Mouse (Mus musculus) B cell, adult 2 months (primary cell): Measurements from ENCODE around the gene Vmn1r18.
"Not testable (repeated sequence)": the region's sequence is repeated elsewhere in the genome, so short reads cannot be mapped to it uniquely, and the experiment has no call there.

ENCODE experiments used
- DNase-seq, 2 experiments: peaks; one replicate each; pipeline ENCODE4 v3.0.0; 2022

The Vmn1r18 gene

GRCm38 (mm10) chr6:57395683-57396082 is at the start of gene Vmn1r18:
Vmn1r18 (minus strand) TSS chr6:57395783.
- DNase-seq, result no peak

DNA sequence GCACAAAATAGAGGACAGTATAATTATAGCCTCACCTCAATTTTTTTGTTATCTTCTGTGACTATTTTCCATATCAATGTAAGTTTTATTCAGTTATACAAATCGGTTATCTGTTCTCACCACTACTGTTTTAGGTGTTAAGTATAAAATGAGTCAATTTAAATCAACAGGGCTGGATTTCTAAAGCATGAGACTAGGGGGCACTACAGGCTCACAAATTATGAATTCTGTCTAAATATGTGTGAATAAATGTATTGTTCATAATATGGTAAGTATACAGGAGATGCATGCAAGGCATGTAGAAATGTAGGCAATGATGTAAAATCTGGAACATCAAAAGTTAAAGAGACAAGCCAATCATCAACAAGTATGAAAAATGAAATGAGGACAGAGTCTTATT is 35.6 kb upstream of the Vmn1r18 start:
- DNase-seq, result peak; percentile 14 to 20

DNA sequence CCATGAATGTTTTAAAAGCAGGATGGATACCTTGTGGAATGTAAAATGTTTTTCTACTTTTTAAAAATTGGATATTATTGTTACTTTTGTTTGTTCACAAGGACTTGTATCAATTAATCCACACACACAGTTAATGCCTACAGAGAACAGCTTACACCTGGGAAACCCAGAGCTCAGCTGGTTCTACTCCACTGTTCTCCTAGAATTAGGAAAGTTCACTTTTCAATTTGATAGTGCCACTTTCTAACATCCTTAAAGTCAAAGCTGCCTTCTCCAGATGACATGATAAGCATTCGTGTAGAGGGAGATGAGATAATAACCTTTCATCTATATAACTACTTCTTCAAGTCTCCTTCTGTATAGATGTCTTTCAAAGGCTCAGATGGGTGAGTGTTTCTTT is 33.0 kb upstream of the Vmn1r18 start, which contains the start of gene Vmn1r20:
Vmn1r20 (plus strand) TSS at position 301 of the 400 bp plus-strand sequence.
- DNase-seq, result no peak

DNA sequence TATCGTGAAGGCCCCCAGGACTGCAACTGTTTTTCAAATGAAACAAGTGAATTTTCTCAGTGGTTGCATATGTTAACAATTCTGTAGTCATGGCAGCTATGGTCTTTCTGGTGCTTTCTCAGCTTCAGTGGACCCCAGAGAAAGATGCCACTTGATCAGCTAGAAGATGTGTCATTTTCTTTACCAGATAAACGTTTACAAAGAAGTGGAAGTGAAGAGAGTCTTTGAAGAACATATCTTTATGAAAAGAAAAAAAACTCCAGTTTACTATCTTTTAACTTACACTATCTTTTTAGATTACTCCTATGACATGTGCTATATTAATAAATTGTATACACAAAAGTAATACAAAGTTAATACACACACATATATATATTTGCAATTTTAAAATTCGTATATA is 7.9 kb upstream of the Vmn1r18 start, which contains the start of gene Vmn1r19:
Vmn1r19 (plus strand) TSS at position 301 of the 400 bp plus-strand sequence.
- not testable (repeated sequence) for DNase-seq

DNA sequence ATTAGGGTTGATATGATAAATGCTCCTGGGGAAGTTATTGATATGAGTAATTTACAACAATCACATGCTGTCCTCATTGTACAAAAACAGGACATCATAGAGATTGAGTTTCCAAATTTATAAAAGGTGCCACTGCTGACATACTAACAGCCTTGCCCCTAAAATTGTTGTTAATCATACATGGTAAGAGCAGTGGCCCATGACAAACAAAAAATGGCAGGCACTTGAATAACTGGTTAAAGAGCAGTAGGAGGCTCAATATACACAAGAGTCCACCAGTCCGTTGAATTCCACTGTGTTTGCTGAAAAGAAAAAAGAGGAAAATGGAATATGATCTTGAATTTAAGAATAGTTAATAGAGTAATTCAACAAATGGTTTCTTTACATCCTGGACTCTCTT is 28.1 kb downstream of the Vmn1r18 start:
- no peak for DNase-seq

- DNase-seq, result not testable (repeated sequence)
Observed at GRCm38 (mm10) chr6:57365866-57366265, 29.7 kb downstream of the Vmn1r18 start.

DNA sequence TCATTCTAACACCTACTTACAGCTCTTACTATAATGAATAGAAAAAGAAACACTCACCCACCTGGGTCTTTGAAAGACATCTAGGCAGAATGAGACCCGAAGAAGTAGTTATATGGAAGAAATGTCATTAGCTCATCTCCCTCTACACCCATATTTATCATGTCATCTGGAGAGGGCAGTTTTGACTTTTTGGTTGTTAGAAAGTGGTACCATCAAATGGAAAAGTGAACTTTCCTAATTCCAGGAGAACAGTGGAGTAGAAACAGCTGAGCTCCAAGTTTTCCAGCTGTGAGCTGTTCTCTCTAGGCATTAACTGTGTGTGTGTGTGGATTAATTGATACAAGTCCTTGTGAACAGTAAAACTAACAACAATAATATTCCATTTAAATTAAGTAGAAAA is 32.0 kb downstream of the Vmn1r18 start, which contains the start of gene Vmn1r17:
Vmn1r17 (minus strand) TSS at position 101 of the 400 bp plus-strand sequence.
- no peak for DNase-seq

- DNase-seq, result no peak
Observed at GRCm38 (mm10) chr6:57356864-57357263, 38.7 kb downstream of the Vmn1r18 start.

DNA sequence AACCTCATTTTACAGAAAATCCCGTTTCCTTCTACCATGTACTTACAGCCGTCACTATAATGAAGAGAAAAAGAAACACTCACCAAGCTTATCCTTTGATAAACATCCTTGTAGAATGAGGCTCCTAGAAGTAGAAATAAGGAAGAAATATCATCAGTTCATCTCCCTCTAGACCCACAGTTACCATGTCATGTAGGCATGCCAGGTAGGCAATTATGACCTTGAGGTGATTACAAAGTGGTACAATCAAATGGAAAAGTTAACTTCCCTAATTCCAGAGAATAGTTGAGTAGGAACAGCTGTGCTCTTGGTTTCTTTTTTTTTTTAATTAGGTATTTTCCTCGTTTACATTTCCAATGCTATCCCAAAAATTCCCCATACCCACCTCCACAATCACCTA is 66.2 kb downstream of the Vmn1r18 start, which contains the start of gene Vmn1r16:
Vmn1r16 (minus strand) TSS at position 101 of the 400 bp plus-strand sequence.
- DNase-seq, result no peak
